Mouse (Mus musculus) granulocyte monocyte progenitor cell, adult 5-6 weeks (primary cell): ENCODE results near the gene Zscan29. TPM values are rescaled to one million over a fixed set of nuclear protein-coding genes. Genes with fewer than 3 reads are reported as not detected.
"Not testable (repeated sequence)": the region's sequence is repeated elsewhere in the genome, so short reads cannot be mapped to it uniquely, and the experiment has no call there.

Experiments used
- ATAC-seq: replicated peaks from 2 replicates; pipeline ENCODE4 v1.8.0; 2016; ENCODE audit warnings: mild to moderate bottlenecking, moderate TSS enrichment, inconsistent platforms; ENCODE audit not compliant: poor library complexity, severe bottlenecking
- total RNA-seq, 2 experiments: library from RNA; stranded (forward) in 1 of 2; stranded (reverse) in 1 of 2; fragments of 200-712, 200-1000 nt in 1 of 2; fragments of >200 nt in 1 of 2; fragmentation: Nextera tagmentation in 1 of 2; gene quantifications; 2 replicates each; pipeline ENCODE4 v1.2.3; 2014 to 2017

The Zscan29 gene
- total RNA-seq, 2 experiments from 2014 or later: 14.1 to 23.8 TPM

DNA sequence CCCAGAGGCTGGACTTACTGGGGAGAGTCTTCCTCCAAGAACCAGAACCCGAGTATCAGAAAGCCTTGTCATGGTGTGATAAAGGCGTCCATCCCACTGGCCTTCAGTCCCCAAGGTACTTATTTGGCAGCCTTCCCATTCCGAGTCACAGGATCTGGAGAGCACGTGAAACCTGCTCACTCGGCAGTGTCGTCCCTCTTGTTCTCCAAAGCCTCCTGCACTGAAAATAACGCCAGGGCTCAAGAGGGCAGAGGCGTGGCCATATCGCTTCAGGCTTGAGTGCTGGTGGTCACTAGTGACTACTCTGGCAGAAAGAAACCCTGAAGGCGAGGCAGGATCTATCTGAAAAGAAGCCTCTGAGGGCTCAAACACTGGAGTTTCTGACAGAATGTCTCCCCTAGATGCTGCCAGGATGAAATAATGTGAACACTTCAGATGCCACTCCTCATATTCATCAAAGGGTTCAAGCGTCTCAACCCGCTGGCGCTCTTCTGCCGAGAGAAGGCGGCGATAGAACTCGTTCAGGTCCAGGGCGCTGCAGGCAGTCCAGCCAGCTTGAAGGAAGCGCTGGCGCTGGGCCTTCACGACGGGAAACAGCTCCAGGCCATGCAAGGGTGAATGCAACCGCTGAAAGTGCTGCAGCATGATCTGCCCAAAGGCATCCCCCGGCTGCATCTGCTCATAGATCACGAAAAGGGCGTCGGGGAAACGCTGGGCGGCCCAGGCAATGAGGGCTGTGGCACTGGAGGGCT is 31.5 kb downstream of the Zscan29 start:
- no peak for ATAC-seq

GRCm38 (mm10) chr2:121137371-121137770 is 33.6 kb downstream of the Zscan29 start:
- peak; percentile 55 for ATAC-seq

DNA sequence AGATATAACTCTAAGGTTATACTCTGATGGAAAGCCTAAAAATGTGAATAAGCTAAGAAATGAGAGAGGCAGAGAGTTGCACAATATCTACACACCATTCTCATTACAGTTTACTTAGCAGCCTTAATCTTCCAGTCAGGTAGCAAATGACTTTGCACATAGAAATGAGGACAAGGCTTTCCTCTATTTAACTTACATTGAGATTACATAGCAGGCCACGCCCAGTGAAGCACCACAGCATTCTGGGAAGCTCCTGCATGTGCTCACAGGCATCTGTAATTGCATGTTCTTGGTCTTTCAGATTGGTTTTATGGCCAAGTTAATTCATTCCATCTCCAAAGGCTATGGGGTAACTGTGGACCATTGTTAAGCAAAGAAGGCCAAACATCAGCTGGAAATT is 38.1 kb downstream of the Zscan29 start:
- no peak for ATAC-seq

GRCm38 (mm10) chr2:121128865-121129620 is 41.9 kb downstream of the Zscan29 start:
- ATAC-seq: no peak

GRCm38 (mm10) chr2:121127536-121127935 is 43.4 kb downstream of the Zscan29 start:
- no peak for ATAC-seq

- ATAC-seq: not testable (repeated sequence)
These were observed 44.6 kb downstream of the Zscan29 start for GRCm38 (mm10) chr2:121126302-121126701.

- ATAC-seq: no peak
These were observed 51.7 kb downstream of the Zscan29 start for GRCm38 (mm10) chr2:121119260-121119659.

GRCm38 (mm10) chr2:121115418-121115817 is 55.5 kb downstream of the Zscan29 start:
- ATAC-seq: no peak

- ATAC-seq: no peak
These were observed 61.2 kb downstream of the Zscan29 start, which contains the start of gene Tgm7 for GRCm38 (mm10) chr2:121109695-121110094. Tgm7 (minus strand) TSS chr2:121109795.

Other genes with a start within 250 kb of the Zscan29 start
- 26.0 and 29.1 TPM in 2 replicates for gene Ubr1, start 200.4 kb downstream of the Zscan29 start, total RNA-seq (2014; fragmentation: Nextera tagmentation)
- 26.0 and 33.2 TPM in 2 replicates for gene Ubr1, start 200.4 kb downstream of the Zscan29 start, total RNA-seq (2017)
- gene Tmem62, start 194.1 kb downstream of the Zscan29 start, total RNA-seq (2014; fragmentation: Nextera tagmentation): 5.1 and 6.5 TPM in 2 replicates
- gene Tmem62, start 194.1 kb downstream of the Zscan29 start, total RNA-seq (2017): 11.0 and 18.7 TPM in 2 replicates
- 27.0 and 35.7 TPM in 2 replicates for gene Ccndbp1, start 162.7 kb downstream of the Zscan29 start, total RNA-seq (2014; fragmentation: Nextera tagmentation)
- 30.5 and 40.2 TPM in 2 replicates for gene Ccndbp1, start 162.7 kb downstream of the Zscan29 start, total RNA-seq (2017)
- not detected in 2 replicates for gene Epb42, start 134.1 kb downstream of the Zscan29 start, total RNA-seq (2014; fragmentation: Nextera tagmentation)
- not detected in 2 replicates for gene Epb42, start 134.1 kb downstream of the Zscan29 start, total RNA-seq (2017)
- not detected in 2 replicates for gene Tgm5, start 85.3 kb downstream of the Zscan29 start, total RNA-seq (2014; fragmentation: Nextera tagmentation)
- gene Tgm5, start 85.3 kb downstream of the Zscan29 start, total RNA-seq (2017): not detected in 2 replicates
- gene Tgm7, start 61.3 kb downstream of the Zscan29 start, total RNA-seq (2014; fragmentation: Nextera tagmentation): not detected in 2 replicates
- not detected in 2 replicates for gene Tgm7, start 61.3 kb downstream of the Zscan29 start, total RNA-seq (2017)
- gene Adal, start 30.7 kb downstream of the Zscan29 start, total RNA-seq (2014; fragmentation: Nextera tagmentation): 10.4 and 17.9 TPM in 2 replicates
- gene Adal, start 30.7 kb downstream of the Zscan29 start, total RNA-seq (2017): 9.0 and 9.2 TPM in 2 replicates
- gene Lcmt2, start 30.5 kb downstream of the Zscan29 start, total RNA-seq (2014; fragmentation: Nextera tagmentation): 6.6 and 9.7 TPM in 2 replicates
- gene Lcmt2, start 30.5 kb downstream of the Zscan29 start, total RNA-seq (2017): 6.6 and 7.3 TPM in 2 replicates
- gene Tubgcp4, start 471 bp downstream of the Zscan29 start, total RNA-seq (2014; fragmentation: Nextera tagmentation): 48.4 and 60.8 TPM in 2 replicates
- 27.0 and 36.1 TPM in 2 replicates for gene Tubgcp4, start 471 bp downstream of the Zscan29 start, total RNA-seq (2017)
- 30.9 and 43.3 TPM in 2 replicates for gene Trp53bp1, start 100.3 kb upstream of the Zscan29 start, total RNA-seq (2014; fragmentation: Nextera tagmentation)
- gene Trp53bp1, start 100.3 kb upstream of the Zscan29 start, total RNA-seq (2017): 33.3 and 43.6 TPM in 2 replicates
- not detected in 2 replicates for gene Map1a, start 118.5 kb upstream of the Zscan29 start, total RNA-seq (2014; fragmentation: Nextera tagmentation)
- gene Map1a, start 118.5 kb upstream of the Zscan29 start, total RNA-seq (2017): 0.04 TPM in 1 of 2 replicates, not detected in the other
- gene Ppip5k1, start 184.3 kb upstream of the Zscan29 start, total RNA-seq (2014; fragmentation: Nextera tagmentation): 11.0 and 15.1 TPM in 2 replicates
- 8.4 and 10.3 TPM in 2 replicates for gene Ppip5k1, start 184.3 kb upstream of the Zscan29 start, total RNA-seq (2017)
- not detected in 2 replicates for gene Ckmt1, start 186.6 kb upstream of the Zscan29 start, total RNA-seq (2014; fragmentation: Nextera tagmentation)
- not detected in 2 replicates for gene Ckmt1, start 186.6 kb upstream of the Zscan29 start, total RNA-seq (2017)
- not detected in 2 replicates for gene Strc, start 216.0 kb upstream of the Zscan29 start, total RNA-seq (2014; fragmentation: Nextera tagmentation)
- not detected in 2 replicates for gene Strc, start 216.0 kb upstream of the Zscan29 start, total RNA-seq (2017)
- gene Pdia3, start 242.7 kb upstream of the Zscan29 start, total RNA-seq (2014; fragmentation: Nextera tagmentation): 315 and 355 TPM in 2 replicates
- 423 and 509 TPM in 2 replicates for gene Pdia3, start 242.7 kb upstream of the Zscan29 start, total RNA-seq (2017)
- gene Catsper2, start 242.7 kb upstream of the Zscan29 start, total RNA-seq (2014; fragmentation: Nextera tagmentation): 1.3 TPM in 2 replicates
- 1.8 and 1.9 TPM in 2 replicates for gene Catsper2, start 242.7 kb upstream of the Zscan29 start, total RNA-seq (2017)